ENCODE assay signal across 8 mouse cellular contexts in the genomic region with DNA sequence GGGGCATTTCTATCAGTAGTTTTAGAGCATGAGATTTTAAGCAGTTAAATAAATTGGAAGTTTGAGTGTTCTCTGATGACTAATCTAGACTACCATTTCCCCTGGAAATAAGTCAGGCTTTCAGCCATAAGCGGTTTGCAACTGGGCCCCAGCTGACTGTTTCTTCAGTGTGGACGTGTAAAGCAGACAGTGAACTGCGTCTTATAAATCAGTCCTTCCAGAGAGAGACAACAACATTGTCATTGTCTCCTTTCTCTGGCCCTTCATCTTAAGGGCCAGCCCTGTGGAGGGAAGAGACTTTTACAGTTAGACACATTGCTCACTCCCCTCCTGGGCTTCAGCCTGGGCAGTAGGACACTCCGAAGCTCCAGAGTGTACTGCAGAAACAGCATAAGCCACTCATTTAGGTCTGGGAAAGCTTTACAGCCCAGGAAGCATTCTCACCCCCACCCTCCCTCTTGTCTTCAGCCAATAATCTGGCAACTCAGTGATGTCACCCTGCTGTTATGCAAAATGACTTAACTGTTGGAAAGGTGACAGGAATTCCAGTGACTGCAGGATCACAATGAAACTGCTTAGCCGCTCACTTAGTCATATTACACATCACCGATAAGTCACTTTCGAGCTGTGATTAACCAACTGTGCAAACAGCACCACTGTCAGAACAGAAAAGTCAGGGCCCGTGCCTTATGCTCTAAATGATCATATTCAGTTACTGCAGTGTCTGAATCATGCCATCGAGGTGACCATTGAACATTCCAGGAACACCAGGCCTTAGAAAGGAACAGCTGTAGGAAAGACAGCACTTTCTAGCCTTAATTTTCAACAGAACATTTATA. TPM values are rescaled to one million over a fixed set of nuclear protein-coding genes. Genes with fewer than 3 reads are reported as not detected.
DNase-seq lines count a peak whose midpoint lies in the region; ATAC-seq and TF ChIP-seq lines count a peak whose summit lies in the region.

No protein-coding gene starts in this region.

- peak; percentile 85 for DNase-seq in R1 (ENCODE audit: low read depth, low spot score)
- DNase-seq in cerebellum, adult 9-11 months, result peak; percentile 73
- peak; percentile 48 for DNase-seq in gastrocnemius, adult 2 months
- DNase-seq in hindbrain, embryonic 14.5 days (ENCODE audit: low spot score), result peak; percentile 80
- peak; percentile 10 to 25 for DNase-seq in layer of hippocampus, postnatal 10 days (ENCODE audit: low spot score in 2 of 2)
- peak; percentile 71 for DNase-seq in lung, postnatal 14 days
- no peak for DNase-seq in spleen, adult 18-20 months

- H3K27me3 ChIP-seq in hindbrain, embryonic 14.5 days (ENCODE audit: control insufficient read depth, insufficient read depth, low read length), result no peaks in the 10 kb centered on the region
- H3K27me3 ChIP-seq in small intestine, adult 2 months (ENCODE audit: control insufficient read depth, insufficient read depth, low read length), result no peaks in the 10 kb centered on the region

- H3K36me3 ChIP-seq in hindbrain, embryonic 14.5 days (replicated peaks; ENCODE audit: control insufficient read depth, insufficient read depth), result no peaks in the 10 kb centered on the region
- H3K36me3 ChIP-seq in small intestine, adult 2 months (ENCODE audit: control insufficient read depth, insufficient read depth, low read length), result no peaks in the 10 kb centered on the region

- intact Hi-C loops in gastrocnemius, adult 2 months (cut with DNase I), result loop anchor here (5.0 kb wide), 1 partner anchor 40 kb away; a partner anchor contains a TSS

- peaks cover 9% of the 10 kb centered on the region; the same call in 1 of the 2 replicates for H3K4me1 ChIP-seq in hindbrain, embryonic 14.5 days (replicated peaks; ENCODE audit: control insufficient read depth, insufficient read depth, low read length)
- H3K4me1 ChIP-seq in small intestine, adult 2 months (ENCODE audit: control insufficient read depth, insufficient read depth, insufficient read length, low read length), result peaks cover 12% of the 10 kb centered on the region

- H3K4me3 ChIP-seq in gastrocnemius, adult 2 months, result peak overlapping the region; percentile 55
- peak overlapping the region; percentile 3 for H3K4me3 ChIP-seq in hindbrain, embryonic 14.5 days (replicated peaks; ENCODE audit: low read length)
- H3K4me3 ChIP-seq in small intestine, adult 2 months (ENCODE audit: low read depth, low read length), result no peak overlapping the region

- peak overlapping the region; percentile 44 for H3K9ac ChIP-seq in hindbrain, embryonic 14.5 days

- TF ChIP-seq POLR2A in small intestine, adult 2 months (IDR thresholded peaks at IDR 0.05; ENCODE audit: low read depth, low read length), result no peak

- no peaks in the 10 kb centered on the region for H3K9me3 ChIP-seq in hindbrain, embryonic 14.5 days (ENCODE audit: control insufficient read depth, low read length)

- no peak for TF ChIP-seq CTCF in gastrocnemius, adult 2 months (IDR thresholded peaks at IDR 0.05)
- no peak for TF ChIP-seq CTCF in small intestine, adult 2 months (IDR thresholded peaks at IDR 0.05; ENCODE audit: extremely low read depth, insufficient read length, insufficient replicate concordance, low read depth, low read length)

- WGBS in hindbrain, embryonic 14.5 days, result 6% methylated on average over 9 of the region's 9 CpGs
- WGBS in small intestine, adult 2 months, result 9% methylated on average over 9 of the region's 9 CpGs

- H3K4me2 ChIP-seq in hindbrain, embryonic 14.5 days (replicated peaks), result peak overlapping the region; percentile 48

- peak overlapping the region; percentile 83 for H3K27ac ChIP-seq in gastrocnemius, adult 2 months
- 0 out of 2 replicates have a peak overlapping the region, but pooled peaks have one; percentile 32 for H3K27ac ChIP-seq in hindbrain, embryonic 14.5 days
- peak overlapping the region; percentile 74 for H3K27ac ChIP-seq in small intestine, adult 2 months (ENCODE audit: insufficient read depth, low read depth, low read length)

- ATAC-seq in hindbrain, embryonic 14.5 days (ENCODE audit: low FRiP score), result peak; percentile 92

RNA-seq across cellular contexts. Expression of a gene that starts 42.2 kb away (rescaled TPM):
- total RNA-seq in gastrocnemius, adult 2 months (2021), result 10 to 100 TPM; 22.6 to 22.9 TPM
- 12.5 and 13.6 TPM in 2 replicates for polyA plus RNA-seq in hindbrain, embryonic 14.5 days (2014; fragmentation: Nextera tagmentation; extraction: Ambion mirVana)
- 10 to 100 TPM; 36.8 to 39.2 TPM for total RNA-seq in layer of hippocampus, postnatal 10 days (2021)
- 12.6 and 26.8 TPM in 2 replicates for polyA plus RNA-seq in small intestine, adult 2 months (2012; rRNA removed)

Comparison
In these comparisons a context has a peak if more than half of its experiments do, and no peak if none do; other contexts are left out.
1. DNase-seq: peak in R1 (single experiment), cerebellum, adult 9-11 months (single experiment), gastrocnemius, adult 2 months (single experiment), hindbrain, embryonic 14.5 days (single experiment), layer of hippocampus, postnatal 10 days (2 of 2) and lung, postnatal 14 days (single experiment); none in spleen, adult 18-20 months (0 of 2).
2. H3K27ac ChIP-seq: peak in every context shown above with its lines; median percentile 83 in gastrocnemius, adult 2 months; 74 in small intestine, adult 2 months; 32 in hindbrain, embryonic 14.5 days.